Mouse (Mus musculus): ENCODE results near the gene Prss53. TPM values are rescaled to one million over a fixed set of nuclear protein-coding genes. Genes with fewer than 3 reads are reported as not detected.

The Prss53 gene
- polyA plus RNA-seq, 1 experiment from 2014 or later: 0.81 TPM

DNA sequence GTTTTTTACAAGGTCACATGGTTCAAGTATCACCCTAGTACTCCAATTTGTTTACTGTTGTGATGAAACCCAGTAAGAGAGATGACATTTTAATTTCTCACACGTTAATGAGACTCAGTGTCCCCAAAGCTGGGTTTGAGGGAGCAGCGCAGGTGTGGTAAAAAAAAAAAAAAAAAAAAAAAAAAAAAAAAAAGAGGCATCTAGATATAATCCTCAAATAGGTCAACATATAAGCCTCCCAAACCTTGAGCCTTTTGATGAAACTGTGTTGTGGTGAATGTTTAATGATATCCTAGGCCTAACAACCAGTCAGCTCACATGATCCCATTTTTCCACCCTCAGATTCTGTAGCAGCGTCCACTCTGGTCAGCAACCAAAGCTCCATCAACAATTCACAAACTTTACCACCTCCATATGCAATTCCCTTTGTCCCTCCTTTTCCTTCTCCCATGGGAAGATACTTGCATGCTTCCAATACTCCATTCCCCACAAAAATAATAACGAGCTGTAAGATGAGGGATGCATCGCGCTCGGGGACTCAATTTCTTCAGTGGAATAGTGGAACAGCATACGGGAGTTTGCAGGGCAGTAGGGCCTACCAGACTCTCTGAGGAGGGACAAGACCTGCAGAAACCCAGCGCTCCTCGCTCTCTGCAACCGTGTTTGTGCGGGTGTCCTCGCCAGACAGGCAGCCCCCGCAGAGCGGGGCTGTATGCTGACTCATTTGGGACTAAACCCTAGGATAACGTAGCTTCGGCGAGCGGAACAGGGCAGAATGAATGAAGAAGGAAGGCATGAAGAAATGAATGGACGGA, 15.8 kb downstream of the Prss53 start:
- Histone ChIP-seq H3K4me2 (ENCODE audit: low read length) (peak overlapping the region; percentile 76), H3K27ac (ENCODE audit: low read depth, low read length) (peak overlapping the region; percentile 98), H3K4me1 (ENCODE audit: control insufficient read depth, insufficient read depth, low read depth, low read length) (peaks cover 27% of the 10 kb centered on the region), H3K9ac (ENCODE audit: low read depth, low read length) (peak overlapping the region; percentile 94), H3K27me3 (replicated peaks; ENCODE audit: control insufficient read depth, insufficient read depth, low read length) (no peaks in the 10 kb centered on the region), H3K36me3 (ENCODE audit: control insufficient read depth, insufficient read depth, low read length) (peaks cover 15% of the 10 kb centered on the region), H3K9me3 (ENCODE audit: control insufficient read depth, low read length) (no peaks in the 10 kb centered on the region), H3K4me3 (ENCODE audit: low read length) (peak overlapping the region; percentile 83)
- WGBS: 4% methylated on average over 20 of the region's 20 CpGs
- peak; percentile 38 for ATAC-seq

DNA sequence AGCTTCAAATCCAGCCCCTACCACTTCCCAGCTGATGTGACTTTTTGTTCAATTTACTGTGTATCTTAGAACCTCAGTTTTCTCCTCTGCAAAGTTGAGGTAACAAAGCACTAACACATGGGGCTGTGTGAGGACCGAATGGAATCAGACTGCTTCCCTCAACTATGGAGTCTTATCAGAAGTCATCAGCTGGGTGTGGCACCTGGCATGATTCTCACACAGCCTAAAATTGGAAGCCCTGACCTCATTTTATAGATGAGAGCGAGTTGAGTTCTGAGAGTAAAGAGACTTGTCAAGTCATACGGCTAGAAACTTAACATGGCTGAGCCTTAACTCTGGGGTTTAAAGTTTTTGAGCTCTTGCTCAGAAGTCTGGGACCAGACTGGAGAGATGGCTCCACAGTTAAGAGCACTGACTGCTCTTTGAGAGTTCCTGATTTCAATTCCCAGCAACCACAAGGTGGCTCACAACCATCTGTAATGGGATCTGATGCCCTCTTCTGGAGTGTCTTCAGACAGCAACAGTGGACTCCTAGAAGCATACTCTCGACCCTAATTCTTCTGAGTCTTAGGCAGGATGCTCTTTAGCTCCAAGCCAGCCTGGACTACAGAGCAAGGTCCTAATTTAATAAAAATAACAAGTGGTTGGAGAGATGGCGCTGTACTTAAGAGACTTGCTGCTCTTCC, 20.5 kb downstream of the Prss53 start:
- Histone ChIP-seq H3K9me3 (ENCODE audit: control insufficient read depth, low read length) (no peaks in the 10 kb centered on the region), H3K4me1 (ENCODE audit: control insufficient read depth, insufficient read depth, low read depth, low read length) (peaks cover 19% of the 10 kb centered on the region), H3K27ac (ENCODE audit: low read depth, low read length) (no peak overlapping the region), H3K4me2 (ENCODE audit: low read length) (no peak overlapping the region), H3K4me3 (ENCODE audit: low read length) (no peak overlapping the region), H3K9ac (ENCODE audit: low read depth, low read length) (no peak overlapping the region), H3K36me3 (ENCODE audit: control insufficient read depth, insufficient read depth, low read length) (peaks cover 19% of the 10 kb centered on the region), H3K27me3 (replicated peaks; ENCODE audit: control insufficient read depth, insufficient read depth, low read length) (no peaks in the 10 kb centered on the region)
- no peak for ATAC-seq
- 76% methylated on average over 5 of the region's 5 CpGs for WGBS

DNA sequence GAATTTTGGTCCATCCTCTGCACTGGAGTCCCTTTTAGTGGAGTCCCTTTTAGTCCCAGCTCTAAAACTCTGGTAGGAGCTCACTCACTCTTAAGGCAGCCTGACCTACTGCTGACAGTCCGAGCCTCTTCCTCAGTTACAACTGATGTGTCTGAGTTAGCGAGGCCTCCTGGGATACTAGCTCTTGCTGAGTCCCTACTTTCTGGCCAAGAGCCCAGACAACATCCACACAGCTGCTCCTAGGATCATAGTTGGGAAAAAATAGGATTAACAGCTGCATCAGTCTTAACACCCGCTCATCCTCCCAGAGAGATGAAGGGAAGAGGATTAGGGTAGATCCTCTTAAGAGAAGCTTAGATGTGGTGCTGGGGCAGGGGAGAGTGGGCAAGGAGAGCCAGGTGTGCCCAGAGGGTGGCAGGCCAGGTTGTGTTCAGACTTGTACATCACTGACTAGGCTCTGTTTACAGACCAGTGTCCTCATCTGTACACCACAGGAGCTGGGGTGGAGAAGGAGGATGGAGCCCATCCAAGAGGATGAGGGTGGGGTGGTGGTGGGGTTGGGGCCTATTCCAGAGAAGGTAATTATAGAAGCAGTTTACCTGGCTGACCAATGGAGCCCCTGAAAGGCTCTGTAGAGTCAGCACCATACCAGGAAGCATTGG, 21.5 kb downstream of the Prss53 start:
- no peaks in the 10 kb centered on the region for H3K9me3 ChIP-seq (ENCODE audit: control insufficient read depth, low read length)

DNA sequence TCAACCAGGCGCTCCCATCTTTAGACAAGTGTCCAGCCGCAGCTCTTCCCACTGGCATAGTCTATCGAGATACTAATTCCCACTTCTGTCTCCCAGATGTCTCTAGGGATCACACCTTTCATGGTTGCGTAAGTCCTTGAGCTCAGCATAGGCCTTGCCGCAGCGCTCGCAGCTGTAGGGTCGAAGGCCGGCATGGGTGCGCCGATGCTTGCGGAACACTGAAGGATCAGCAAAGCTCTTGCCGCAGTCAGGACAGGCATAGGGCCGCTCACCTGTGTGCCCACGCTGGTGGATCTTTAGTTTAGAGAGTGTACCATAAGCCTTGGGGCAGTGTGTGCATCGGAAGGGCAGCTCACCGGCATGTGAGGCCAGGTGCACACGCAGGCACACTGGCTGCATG, 23.1 kb downstream of the Prss53 start:
- Histone ChIP-seq H3K36me3 (ENCODE audit: control insufficient read depth, insufficient read depth, low read length) (peaks cover 24% of the 10 kb centered on the region), H3K9ac (ENCODE audit: low read depth, low read length) (no peak overlapping the region)

More for the DNA sequence above, 21.5 kb downstream of the Prss53 start:
- Histone ChIP-seq H3K9ac (ENCODE audit: low read depth, low read length) (no peak overlapping the region), H3K36me3 (ENCODE audit: control insufficient read depth, insufficient read depth, low read length) (peaks cover 24% of the 10 kb centered on the region), H3K4me3 (ENCODE audit: low read length) (no peak overlapping the region), H3K27ac (ENCODE audit: low read depth, low read length) (no peak overlapping the region), H3K4me1 (ENCODE audit: control insufficient read depth, insufficient read depth, low read depth, low read length) (peaks cover 15% of the 10 kb centered on the region), H3K27me3 (replicated peaks; ENCODE audit: control insufficient read depth, insufficient read depth, low read length) (no peaks in the 10 kb centered on the region), H3K4me2 (ENCODE audit: low read length) (no peak overlapping the region)
- WGBS: 54% methylated on average over 3 of the region's 3 CpGs
- ATAC-seq: peak; percentile 56; the same call in 1 of the 2 replicates

DNA sequence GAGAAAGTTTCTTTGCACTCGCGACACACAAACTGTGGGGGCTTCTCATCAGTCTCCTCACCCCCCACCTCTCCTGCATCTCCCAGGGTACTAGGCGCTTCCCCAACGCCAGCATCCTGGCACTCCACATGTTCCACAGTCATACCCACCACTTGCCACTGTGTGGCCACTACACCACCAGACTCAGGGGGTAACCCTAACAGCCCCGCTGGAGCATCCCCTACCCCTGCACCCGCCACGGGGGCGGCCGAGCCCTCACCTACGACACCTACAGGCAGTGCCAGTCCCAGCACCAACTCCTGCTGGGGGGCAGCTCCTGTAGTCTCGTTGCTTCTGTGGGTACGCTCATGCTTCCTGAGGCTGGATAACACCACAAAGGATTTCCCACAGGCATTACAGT, 24.3 kb downstream of the Prss53 start:
- H3K4me3 ChIP-seq (ENCODE audit: low read length): no peak overlapping the region
- H3K4me2 ChIP-seq (ENCODE audit: low read length): no peak overlapping the region
- no peaks in the 10 kb centered on the region for H3K27me3 ChIP-seq (replicated peaks; ENCODE audit: control insufficient read depth, insufficient read depth, low read length)
- H3K4me1 ChIP-seq (ENCODE audit: control insufficient read depth, insufficient read depth, low read depth, low read length): no peaks in the 10 kb centered on the region; the same call in 1 of the 2 replicates
- peaks cover 24% of the 10 kb centered on the region for H3K36me3 ChIP-seq (ENCODE audit: control insufficient read depth, insufficient read depth, low read length)
- ATAC-seq: no peak
- H3K9me3 ChIP-seq (ENCODE audit: control insufficient read depth, low read length): no peaks in the 10 kb centered on the region
- 95% methylated on average over 10 of the region's 12 CpGs for WGBS
- H3K9ac ChIP-seq (ENCODE audit: low read depth, low read length): no peak overlapping the region
- no peak overlapping the region for H3K27ac ChIP-seq (ENCODE audit: low read depth, low read length)

More for the DNA sequence above, 23.1 kb downstream of the Prss53 start:
- H3K27me3 ChIP-seq (replicated peaks; ENCODE audit: control insufficient read depth, insufficient read depth, low read length): no peaks in the 10 kb centered on the region
- H3K4me2 ChIP-seq (ENCODE audit: low read length): no peak overlapping the region
- no peak for ATAC-seq
- 97% methylated on average over 18 of the region's 18 CpGs for WGBS
- no peaks in the 10 kb centered on the region for H3K9me3 ChIP-seq (ENCODE audit: control insufficient read depth, low read length)
- no peaks in the 10 kb centered on the region; the same call in 1 of the 2 replicates for H3K4me1 ChIP-seq (ENCODE audit: control insufficient read depth, insufficient read depth, low read depth, low read length)
- no peak overlapping the region for H3K27ac ChIP-seq (ENCODE audit: low read depth, low read length)
- H3K4me3 ChIP-seq (ENCODE audit: low read length): no peak overlapping the region

DNA sequence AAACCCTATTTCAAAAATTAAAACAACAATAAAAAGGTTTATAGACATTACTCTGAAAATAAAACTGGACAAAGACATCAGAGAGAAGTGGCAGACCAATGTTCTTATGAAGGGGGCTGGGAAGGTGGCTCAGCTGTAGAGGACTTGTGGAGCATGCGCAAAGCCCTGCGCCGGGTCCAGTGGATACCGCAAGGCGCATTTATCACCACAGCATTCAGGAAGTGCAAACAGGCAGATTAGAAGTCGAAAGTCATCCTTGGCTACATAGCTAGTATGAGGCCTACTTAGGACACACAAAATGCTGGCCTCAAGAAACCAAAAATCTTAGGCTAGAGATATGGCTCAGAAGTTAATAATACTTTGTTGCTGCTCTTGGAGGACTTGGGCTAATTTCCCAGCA, 32.5 kb downstream of the Prss53 start:
- 93% methylated on average over 6 of the region's 6 CpGs for WGBS
- no peaks in the 10 kb centered on the region for H3K9me3 ChIP-seq (ENCODE audit: control insufficient read depth, low read length)
- no peak overlapping the region for H3K4me2 ChIP-seq (ENCODE audit: low read length)
- H3K27ac ChIP-seq (ENCODE audit: low read depth, low read length): no peak overlapping the region
- H3K4me1 ChIP-seq (ENCODE audit: control insufficient read depth, insufficient read depth, low read depth, low read length): no peaks in the 10 kb centered on the region
- H3K9ac ChIP-seq (ENCODE audit: low read depth, low read length): no peak overlapping the region
- no peaks in the 10 kb centered on the region for H3K27me3 ChIP-seq (replicated peaks; ENCODE audit: control insufficient read depth, insufficient read depth, low read length)
- no peaks in the 10 kb centered on the region for H3K36me3 ChIP-seq (ENCODE audit: control insufficient read depth, insufficient read depth, low read length)
- H3K4me3 ChIP-seq (ENCODE audit: low read length): no peak overlapping the region
- ATAC-seq: no peak

DNA sequence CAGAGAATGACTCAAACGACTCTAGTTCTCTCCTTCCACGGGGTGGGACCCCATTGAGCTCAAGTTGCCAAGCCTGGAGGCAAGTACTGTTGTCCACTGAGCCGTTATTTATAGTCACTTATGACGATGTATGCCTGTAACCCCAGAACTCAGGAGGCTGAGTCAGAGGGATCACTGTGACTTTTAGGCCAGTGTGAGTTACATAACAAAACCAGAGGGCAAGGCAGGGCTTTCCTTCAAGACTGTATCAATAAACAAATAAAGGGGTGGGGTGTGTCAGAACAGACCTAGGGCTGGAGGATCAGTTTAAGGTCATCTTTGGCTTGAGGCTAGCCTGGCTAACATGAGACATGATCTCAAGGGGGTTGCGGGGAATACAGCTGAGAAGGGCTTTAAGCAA, 39.9 kb downstream of the Prss53 start:
- Histone ChIP-seq H3K4me2 (ENCODE audit: low read length) (no peak overlapping the region), H3K4me1 (ENCODE audit: control insufficient read depth, insufficient read depth, low read depth, low read length) (no peaks in the 10 kb centered on the region), H3K27me3 (replicated peaks; ENCODE audit: control insufficient read depth, insufficient read depth, low read length) (no peaks in the 10 kb centered on the region), H3K36me3 (ENCODE audit: control insufficient read depth, insufficient read depth, low read length) (peaks cover 2% of the 10 kb centered on the region; the same call in 1 of the 2 replicates), H3K27ac (ENCODE audit: low read depth, low read length) (no peak overlapping the region), H3K9me3 (ENCODE audit: control insufficient read depth, low read length) (no peaks in the 10 kb centered on the region), H3K4me3 (ENCODE audit: low read length) (no peak overlapping the region), H3K9ac (ENCODE audit: low read depth, low read length) (no peak overlapping the region)
- no peak for ATAC-seq
- 73% methylated on average over 5 of the region's 5 CpGs for WGBS

DNA sequence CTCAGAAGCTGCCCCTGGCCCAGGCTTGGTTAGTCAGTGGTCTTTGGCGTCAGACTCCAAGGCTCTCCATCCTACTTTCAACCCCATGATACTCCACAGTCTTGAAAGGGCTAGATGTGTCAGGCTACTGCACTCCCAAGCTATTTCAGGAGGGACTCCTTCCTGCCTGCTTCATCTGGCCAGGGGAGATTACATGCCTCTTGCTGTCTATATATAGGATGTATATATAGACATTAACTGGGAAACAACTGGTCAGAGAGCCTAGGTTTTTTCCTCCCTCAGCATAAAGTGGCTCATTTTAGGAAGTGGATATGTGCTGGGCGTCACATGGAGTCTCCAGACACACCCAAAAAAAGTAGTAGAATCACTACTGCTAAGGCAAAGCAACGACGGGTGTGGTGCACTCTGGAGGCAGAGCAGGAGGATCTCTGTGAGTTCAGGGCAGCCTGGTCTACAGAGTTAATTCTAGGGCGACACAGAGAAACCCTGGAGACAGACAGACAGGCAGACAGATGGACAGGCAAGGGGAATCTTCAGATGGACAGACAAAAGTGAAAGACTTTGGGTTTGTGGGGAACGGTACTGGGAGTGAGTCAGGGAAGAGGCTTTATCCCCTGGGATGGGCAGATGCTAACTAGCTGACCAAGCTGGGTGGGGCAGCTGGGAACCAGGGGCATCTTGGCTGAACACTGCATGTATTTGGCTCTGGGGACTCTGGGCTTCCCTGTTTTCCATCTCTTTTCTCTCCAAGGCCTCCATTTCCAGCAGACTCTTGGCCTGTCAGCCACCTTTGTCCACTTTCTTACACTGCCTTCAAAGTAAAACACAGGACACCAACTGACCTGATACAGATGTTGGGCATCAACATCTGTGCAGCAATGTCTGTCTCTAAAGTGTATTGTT, 40.5 kb downstream of the Prss53 start:
- 80% methylated on average over 6 of the region's 6 CpGs for WGBS
- H3K27me3 ChIP-seq (replicated peaks; ENCODE audit: control insufficient read depth, insufficient read depth, low read length): no peaks in the 10 kb centered on the region
- no peak for ATAC-seq

More for the DNA sequence above, 40.5 kb downstream of the Prss53 start:
- Histone ChIP-seq H3K36me3 (ENCODE audit: control insufficient read depth, insufficient read depth, low read length) (peaks cover 2% of the 10 kb centered on the region; the same call in 1 of the 2 replicates), H3K4me3 (ENCODE audit: low read length) (no peak overlapping the region), H3K9me3 (ENCODE audit: control insufficient read depth, low read length) (no peaks in the 10 kb centered on the region), H3K9ac (ENCODE audit: low read depth, low read length) (no peak overlapping the region), H3K4me1 (ENCODE audit: control insufficient read depth, insufficient read depth, low read depth, low read length) (no peaks in the 10 kb centered on the region), H3K27ac (ENCODE audit: low read depth, low read length) (no peak overlapping the region), H3K4me2 (ENCODE audit: low read length) (no peak overlapping the region)
